Mouse (Mus musculus): ENCODE measurements at regions not wholly inside any gene's neighbourhood (a gene's known extent, or its start where the extent isn't known, plus 50 kb on each side); places are given as distances from the start of the nearest gene placed in this dataset.

GRCm38 (mm10) chr3:41185305-41186097 is 102.7 kb upstream of the Pgrmc2 start:
- H3K27me3 ChIP-seq = no peaks in the 10 kb centered on the region
- no peak overlapping the region for H3K27ac ChIP-seq
- 0 out of 2 replicates have a peak, but pooled peaks cover 4% of the 10 kb centered on the region for H3K4me1 ChIP-seq
- no peak overlapping the region for H3K4me3 ChIP-seq (replicated peaks)
- H3K9me3 ChIP-seq = no peaks in the 10 kb centered on the region
- no peak overlapping the region for H3K4me2 ChIP-seq
- WGBS = 86% methylated on average over 10 of the region's 10 CpGs
- H3K36me3 ChIP-seq (replicated peaks) = no peaks in the 10 kb centered on the region
- ATAC-seq (ENCODE audit: low FRiP score) = no peak
- H3K9ac ChIP-seq = no peak overlapping the region

GRCm38 (mm10) chr3:41184375-41184774 is 101.5 kb upstream of the Pgrmc2 start:
- no peak overlapping the region for H3K27ac ChIP-seq
- no peaks in the 10 kb centered on the region for H3K36me3 ChIP-seq (replicated peaks)
- ATAC-seq (ENCODE audit: low FRiP score) = no peak
- no peaks in the 10 kb centered on the region for H3K9me3 ChIP-seq
- no peak overlapping the region for H3K4me3 ChIP-seq (replicated peaks)
- H3K9ac ChIP-seq = no peak overlapping the region
- no peak overlapping the region for H3K4me2 ChIP-seq
- 0 out of 2 replicates have a peak, but pooled peaks cover 4% of the 10 kb centered on the region for H3K4me1 ChIP-seq
- WGBS = 88% methylated on average over 7 of the region's 7 CpGs
- no peaks in the 10 kb centered on the region for H3K27me3 ChIP-seq

DNA sequence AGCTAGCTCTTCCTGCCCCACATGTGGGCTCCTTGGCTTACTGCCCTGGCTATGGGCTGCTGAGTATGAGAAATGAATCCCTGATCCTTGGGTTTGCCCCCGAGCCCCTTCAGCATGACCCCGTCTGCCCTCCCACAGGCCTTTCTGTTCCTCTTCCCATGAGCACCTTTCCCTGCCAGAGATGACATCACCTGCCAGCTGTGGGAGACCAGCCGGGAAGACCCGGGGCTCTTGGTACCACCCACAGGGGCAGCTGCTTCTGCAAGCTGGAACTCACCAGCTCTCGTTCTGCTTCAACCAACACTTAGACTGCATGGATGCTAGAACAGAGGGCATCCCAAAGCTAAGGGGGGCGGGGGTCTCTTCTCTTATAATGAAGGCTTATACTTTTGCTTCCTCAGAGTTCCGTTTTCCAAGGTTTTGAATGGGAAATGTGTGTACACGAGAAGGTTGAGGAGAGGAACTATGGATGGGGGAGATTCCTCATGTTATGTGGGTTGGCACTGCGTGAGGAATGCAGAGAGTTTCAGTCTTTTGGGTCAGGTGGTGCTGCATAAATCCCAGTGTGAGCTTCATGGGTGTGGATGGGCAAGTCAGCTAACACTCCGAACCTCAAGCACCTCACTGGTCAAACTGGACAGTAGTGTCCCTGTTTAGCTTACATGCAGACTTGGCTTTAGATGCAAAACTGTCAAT is 100.2 kb upstream of the Pgrmc2 start:
- Histone ChIP-seq H3K27me3 (no peaks in the 10 kb centered on the region), H3K4me2 (no peak overlapping the region), H3K27ac (no peak overlapping the region), H3K4me1 (0 out of 2 replicates have a peak, but pooled peaks cover 4% of the 10 kb centered on the region), H3K9ac (no peak overlapping the region), H3K9me3 (no peaks in the 10 kb centered on the region), H3K36me3 (replicated peaks) (no peaks in the 10 kb centered on the region), H3K4me3 (replicated peaks) (no peak overlapping the region)
- no peak for ATAC-seq (ENCODE audit: low FRiP score)
- WGBS = 80% methylated on average over 10 of the region's 10 CpGs

DNA sequence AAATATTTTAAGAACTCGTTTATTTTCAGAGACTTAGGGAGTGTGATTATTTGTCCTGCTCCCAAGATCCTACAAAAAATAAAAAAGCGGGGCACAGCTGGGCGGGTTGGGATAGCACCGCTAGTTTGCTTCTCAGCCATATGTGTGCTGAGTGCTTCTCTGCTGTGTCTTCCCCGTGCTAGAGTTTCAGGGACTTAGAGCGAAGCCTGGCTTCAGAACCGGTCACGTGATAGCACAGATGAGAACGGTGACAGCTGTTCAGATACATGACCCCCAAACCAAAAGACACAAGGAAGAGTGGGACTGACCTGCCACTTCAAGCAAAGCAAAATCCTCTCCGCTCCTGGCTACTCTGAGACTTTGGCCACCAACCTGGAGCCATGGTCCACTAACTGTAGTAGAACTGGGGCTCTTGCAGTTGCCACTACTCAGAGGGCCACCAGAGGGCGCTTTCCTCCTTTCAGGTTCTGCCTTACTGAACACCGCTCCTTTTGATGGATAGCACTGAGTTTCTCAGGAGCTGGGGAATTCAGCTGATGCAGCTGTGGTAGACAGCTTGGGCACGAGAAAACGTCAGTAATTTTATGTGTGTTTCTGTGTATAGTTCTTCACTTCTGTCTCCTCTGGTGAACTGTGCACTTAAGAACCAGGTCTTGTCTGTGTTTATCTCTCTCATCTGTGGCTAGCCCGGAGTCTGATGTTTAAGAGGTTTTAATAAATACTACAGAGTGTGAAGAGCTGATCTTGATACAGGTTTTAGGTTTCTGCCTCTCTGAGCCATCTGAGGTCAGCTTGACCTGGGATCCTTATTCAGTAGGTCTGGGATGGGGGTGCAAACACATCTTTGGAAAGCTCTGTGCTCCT is 99.4 kb upstream of the Pgrmc2 start:
- H3K4me1 ChIP-seq = 0 out of 2 replicates have a peak, but pooled peaks cover 4% of the 10 kb centered on the region
- H3K27me3 ChIP-seq = no peaks in the 10 kb centered on the region
- no peaks in the 10 kb centered on the region for H3K9me3 ChIP-seq
- no peak overlapping the region for H3K4me2 ChIP-seq
- no peaks in the 10 kb centered on the region for H3K36me3 ChIP-seq (replicated peaks)
- H3K27ac ChIP-seq = no peak overlapping the region
- WGBS = 54% methylated on average over 15 of the region's 15 CpGs
- H3K9ac ChIP-seq = no peak overlapping the region
- no peak overlapping the region for H3K4me3 ChIP-seq (replicated peaks)
- ATAC-seq (ENCODE audit: low FRiP score) = peak; percentile 91

- Histone ChIP-seq H3K4me1 (0 out of 2 replicates have a peak, but pooled peaks cover 4% of the 10 kb centered on the region), H3K9ac (no peak overlapping the region), H3K27ac (no peak overlapping the region), H3K9me3 (no peaks in the 10 kb centered on the region), H3K4me2 (no peak overlapping the region), H3K36me3 (replicated peaks) (no peaks in the 10 kb centered on the region), H3K4me3 (replicated peaks) (no peak overlapping the region), H3K27me3 (no peaks in the 10 kb centered on the region)
- no peak for ATAC-seq (ENCODE audit: low FRiP score)
- WGBS = 92% methylated on average over 11 of the region's 11 CpGs
These were observed 98.6 kb upstream of the Pgrmc2 start for GRCm38 (mm10) chr3:41181438-41181837.

DNA sequence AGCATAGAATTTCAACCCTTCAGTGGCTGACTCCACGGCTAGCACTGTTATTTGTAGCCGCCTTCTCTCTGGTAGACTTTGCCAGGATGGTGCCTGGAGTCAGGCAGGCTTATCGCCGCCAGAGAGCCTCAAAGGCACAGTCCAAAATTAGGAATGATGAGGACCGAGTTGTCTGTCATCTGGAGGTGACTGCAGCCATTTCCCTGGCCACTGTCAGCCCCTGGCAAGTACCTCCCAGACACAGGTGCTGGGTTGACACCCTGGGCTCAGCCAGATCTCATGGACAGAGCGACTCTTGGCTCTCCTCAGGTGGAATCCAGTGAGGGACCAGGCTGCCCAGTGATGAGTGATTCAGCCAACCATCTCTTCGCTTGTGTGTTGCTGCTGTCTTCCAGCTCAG is 98.1 kb upstream of the Pgrmc2 start:
- no peaks in the 10 kb centered on the region for H3K9me3 ChIP-seq
- H3K4me3 ChIP-seq (replicated peaks) = no peak overlapping the region
- no peak overlapping the region for H3K27ac ChIP-seq
- no peaks in the 10 kb centered on the region for H3K36me3 ChIP-seq (replicated peaks)
- no peak overlapping the region for H3K9ac ChIP-seq
- no peaks in the 10 kb centered on the region for H3K27me3 ChIP-seq
- WGBS = 92% methylated on average over 7 of the region's 7 CpGs
- no peak overlapping the region for H3K4me2 ChIP-seq
- 0 out of 2 replicates have a peak, but pooled peaks cover 4% of the 10 kb centered on the region for H3K4me1 ChIP-seq
- ATAC-seq (ENCODE audit: low FRiP score) = no peak

GRCm38 (mm10) chr3:41179037-41179880 is 96.4 kb upstream of the Pgrmc2 start:
- H3K27ac ChIP-seq = no peak overlapping the region
- H3K4me1 ChIP-seq = 0 out of 2 replicates have a peak, but pooled peaks cover 4% of the 10 kb centered on the region
- no peak overlapping the region for H3K4me3 ChIP-seq (replicated peaks)
- no peaks in the 10 kb centered on the region for H3K36me3 ChIP-seq (replicated peaks)
- no peak overlapping the region for H3K9ac ChIP-seq
- H3K27me3 ChIP-seq = no peaks in the 10 kb centered on the region
- no peak overlapping the region for H3K4me2 ChIP-seq
- WGBS = 83% methylated on average over 4 of the region's 4 CpGs
- no peaks in the 10 kb centered on the region for H3K9me3 ChIP-seq
- ATAC-seq (ENCODE audit: low FRiP score) = no peak

DNA sequence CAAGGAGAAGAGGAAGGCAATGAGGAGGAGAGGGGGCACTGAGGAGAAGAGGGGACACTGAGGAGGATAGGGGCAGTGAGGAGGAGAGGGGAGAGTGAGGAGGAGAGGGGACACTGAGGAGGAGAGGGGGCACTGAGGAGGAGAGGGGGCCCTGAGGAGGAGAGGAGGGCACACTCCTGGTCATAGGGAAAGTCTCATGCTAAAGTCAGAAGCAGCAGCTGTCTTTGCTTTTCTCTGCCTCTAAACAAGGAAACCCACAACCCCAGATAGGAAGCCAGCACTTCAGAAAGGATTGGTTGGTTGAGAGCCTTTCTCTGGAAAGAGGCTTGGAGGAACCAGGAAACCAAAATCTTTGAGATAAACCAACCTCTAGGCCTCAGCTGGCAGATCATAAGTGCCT is 94.3 kb upstream of the Pgrmc2 start:
- Histone ChIP-seq H3K9me3 (no peaks in the 10 kb centered on the region), H3K4me3 (replicated peaks) (no peak overlapping the region), H3K9ac (no peak overlapping the region), H3K36me3 (replicated peaks) (no peaks in the 10 kb centered on the region), H3K27me3 (no peaks in the 10 kb centered on the region), H3K4me2 (no peak overlapping the region), H3K27ac (no peak overlapping the region), H3K4me1 (no peaks in the 10 kb centered on the region)
- ATAC-seq (ENCODE audit: low FRiP score) = no peak

GRCm38 (mm10) chr3:41175356-41175755 is 92.5 kb upstream of the Pgrmc2 start:
- Histone ChIP-seq H3K4me1 (no peaks in the 10 kb centered on the region), H3K36me3 (replicated peaks) (no peaks in the 10 kb centered on the region), H3K4me2 (no peak overlapping the region), H3K4me3 (replicated peaks) (no peak overlapping the region), H3K9ac (no peak overlapping the region), H3K27me3 (no peaks in the 10 kb centered on the region), H3K9me3 (no peaks in the 10 kb centered on the region), H3K27ac (no peak overlapping the region)
- ATAC-seq (ENCODE audit: low FRiP score) = no peak
- 87% methylated on average over 3 of the region's 3 CpGs for WGBS

DNA sequence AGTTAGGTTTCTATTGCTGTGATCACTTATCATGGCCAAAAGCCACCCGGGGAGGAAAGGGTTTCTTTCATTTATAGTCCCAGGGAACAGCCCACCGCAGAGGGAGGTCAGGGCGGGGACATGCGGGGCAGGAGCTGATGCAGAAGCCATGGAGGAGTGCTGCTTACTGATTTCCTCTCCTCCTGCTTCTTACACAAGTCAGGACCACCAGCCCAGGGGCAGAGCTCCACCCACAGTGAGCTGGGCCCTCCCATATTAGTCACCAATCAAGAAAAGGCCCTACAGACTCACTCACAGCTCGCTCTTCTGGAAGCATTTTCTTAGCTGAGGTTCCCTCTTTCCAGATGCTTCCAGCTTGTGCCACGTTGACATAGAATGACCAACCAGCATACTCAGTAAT is 90.7 kb upstream of the Pgrmc2 start:
- WGBS = 70% methylated on average over 6 of the region's 6 CpGs
- Histone ChIP-seq H3K4me1 (no peaks in the 10 kb centered on the region), H3K4me3 (replicated peaks) (no peak overlapping the region), H3K36me3 (replicated peaks) (no peaks in the 10 kb centered on the region), H3K9ac (no peak overlapping the region), H3K9me3 (no peaks in the 10 kb centered on the region), H3K27me3 (no peaks in the 10 kb centered on the region), H3K27ac (no peak overlapping the region), H3K4me2 (no peak overlapping the region)
- ATAC-seq (ENCODE audit: low FRiP score) = no peak

GRCm38 (mm10) chr3:41172306-41173215 is 89.7 kb upstream of the Pgrmc2 start:
- ATAC-seq (ENCODE audit: low FRiP score) = no peak
- H3K9ac ChIP-seq = no peak overlapping the region
- no peaks in the 10 kb centered on the region for H3K4me1 ChIP-seq
- no peak overlapping the region for H3K4me3 ChIP-seq (replicated peaks)
- no peaks in the 10 kb centered on the region for H3K27me3 ChIP-seq
- no peaks in the 10 kb centered on the region for H3K36me3 ChIP-seq (replicated peaks)
- WGBS = 83% methylated on average over 11 of the region's 11 CpGs
- H3K9me3 ChIP-seq = 0 out of 2 replicates have a peak, but pooled peaks cover 3% of the 10 kb centered on the region
- H3K4me2 ChIP-seq = no peak overlapping the region
- no peak overlapping the region for H3K27ac ChIP-seq
